Mouse (Mus musculus) neural tube, embryonic 12.5 days (tissue): Measurements from ENCODE around the gene Zbtb18. TPM values are rescaled to one million over a fixed set of nuclear protein-coding genes. Genes with fewer than 3 reads are reported as not detected.

ENCODE experiments used
- ATAC-seq: fragments of 200-750 bp; cut with Nextera tagmentation; 2 replicates; pipeline ENCODE4 v1.8.0; 2017; ENCODE audit warnings: low read depth, mild to moderate bottlenecking, moderate TSS enrichment, moderate library complexity; ENCODE audit not compliant: low FRiP score
- H3K27ac ChIP-seq: fragments of 300-500 bp; sonication (generic); 2 replicates; pipeline ENCODE4 v1.5.1; 2016
- H3K27me3 ChIP-seq: fragments of 300-500 bp; sonication (generic); replicated peaks from 2 replicates; pipeline ENCODE4 v1.6.1; 2016; ENCODE audit warnings: mild to moderate bottlenecking
- H3K36me3 ChIP-seq: fragments of 300-500 bp; sonication (generic); 2 replicates; pipeline ENCODE4 v1.6.1; 2016; ENCODE audit warnings: mild to moderate bottlenecking
- H3K4me1 ChIP-seq: fragments of 300-500 bp; sonication (generic); 2 replicates; pipeline ENCODE4 v1.6.1; 2016
- H3K4me2 ChIP-seq: fragments of 300-500 bp; sonication (generic); replicated peaks from 2 replicates; pipeline ENCODE4 v1.6.1; 2016; ENCODE audit warnings: mild to moderate bottlenecking
- H3K4me3 ChIP-seq: fragments of 300-500 bp; sonication (generic); 2 replicates; pipeline ENCODE4 v1.5.1; 2016
- H3K9ac ChIP-seq: fragments of 300-500 bp; sonication (generic); 2 replicates; pipeline ENCODE4 v1.6.1; 2016; ENCODE audit warnings: mild to moderate bottlenecking
- H3K9me3 ChIP-seq: fragments of 300-500 bp; sonication (generic); 2 replicates; pipeline ENCODE4 v1.6.1; 2016; ENCODE audit warnings: mild to moderate bottlenecking
- WGBS: fragments of 180-500 bp; shearing (Covaris S2); methylation state at CpG from one replicate; pipeline ENCODE4 v1.1.7; 2016; 5-methylcytosine and 5-hydroxymethylcytosine counted together
- polyA plus RNA-seq: library from polyadenylated mRNA; unstranded; fragments of >200 nt; fragmentation: Nextera tagmentation; extraction: Ambion mirVana; gene quantifications from 2 replicates; pipeline ENCODE4 v1.2.1, GENCODE M21; 2016

Gene Zbtb18
- polyA plus RNA-seq, 1 experiment from 2014 or later: 6.6 TPM

GRCm38 (mm10) chr1:177491280-177491679 lies 49.1 kb downstream of the Zbtb18 start:
- WGBS: 73% methylated on average over 8 of the region's 8 CpGs
- Histone ChIP-seq H3K9ac (no peak overlapping the region), H3K4me1 (peaks cover 9% of the 10 kb centered on the region), H3K4me3 (no peak overlapping the region), H3K27ac (no peak overlapping the region), H3K36me3 (no peaks in the 10 kb centered on the region), H3K9me3 (no peaks in the 10 kb centered on the region), H3K27me3 (no peaks in the 10 kb centered on the region), H3K4me2 (no peak overlapping the region)
- no peak for ATAC-seq

GRCm38 (mm10) chr1:177494306-177494705 lies 52.2 kb downstream of the Zbtb18 start:
- H3K4me1 ChIP-seq: peaks cover 9% of the 10 kb centered on the region
- H3K9me3 ChIP-seq: no peaks in the 10 kb centered on the region
- no peaks in the 10 kb centered on the region for H3K27me3 ChIP-seq
- WGBS: 79% methylated on average over 8 of the region's 8 CpGs
- no peaks in the 10 kb centered on the region for H3K36me3 ChIP-seq
- no peak for ATAC-seq
- no peak overlapping the region for H3K27ac ChIP-seq
- no peak overlapping the region for H3K4me2 ChIP-seq
- H3K9ac ChIP-seq: no peak overlapping the region
- no peak overlapping the region for H3K4me3 ChIP-seq

- no peaks in the 10 kb centered on the region for H3K9me3 ChIP-seq
- peak overlapping the region; percentile 39 for H3K4me2 ChIP-seq
- no peak overlapping the region for H3K9ac ChIP-seq
- no peaks in the 10 kb centered on the region for H3K27me3 ChIP-seq
- peaks cover 9% of the 10 kb centered on the region for H3K4me1 ChIP-seq
- no peak overlapping the region for H3K4me3 ChIP-seq
- peak; percentile 61 for ATAC-seq
- WGBS: 23% methylated on average over 9 of the region's 9 CpGs
- no peaks in the 10 kb centered on the region for H3K36me3 ChIP-seq
- H3K27ac ChIP-seq: no peak overlapping the region
Observed at GRCm38 (mm10) chr1:177494913-177495542, 52.9 kb downstream of the Zbtb18 start.

Other genes starting within 250 kb of the Zbtb18 start
- gene Akt3, start 184.1 kb upstream of the Zbtb18 start, polyA plus RNA-seq: 23.7 and 24.2 TPM in 2 replicates